ENCODE assay signal across 24 mouse cellular contexts in genomic region chr16:15129806-15130205, GRCm38 (mm10).
DNase-seq lines count a peak whose midpoint lies in the region; ATAC-seq and TF ChIP-seq lines count a peak whose summit lies in the region.
"Had no signal": no experiment of that assay in that cellular context is flagged by ENCODE, and none has a peak within 500 bp of the region (broad histone marks: within the 10 kb centered on the region; RNA-seq: fewer than 3 reads in every experiment).

No protein-coding gene starts in this region.

- no peaks in the 10 kb centered on the region for H3K36me3 ChIP-seq in lung, postnatal 0 days (ENCODE audit: insufficient read depth, low read length)
- H3K36me3 ChIP-seq: hindbrain, embryonic 13.5 days; limb, embryonic 13.5 days had no signal

- H3K9ac ChIP-seq in lung, postnatal 0 days (replicated peaks; ENCODE audit: low read depth), result no peak overlapping the region
- H3K9ac ChIP-seq: hindbrain, embryonic 13.5 days; limb, embryonic 13.5 days had no signal

- TF ChIP-seq CTCF in lung, postnatal 0 days (IDR thresholded peaks at IDR 0.05), result no peak

- ATAC-seq in lung, postnatal 0 days, result no peak
- ATAC-seq in inflammation-experienced regulatory T-cells, adult 6 months, result no peak
- ATAC-seq: CD4-positive, CD25-positive, alpha-beta regulatory T cell, adult 4 months; forebrain, embryonic 14.5 days; intestine, postnatal 0 days; midbrain, embryonic 16.5 days had no signal

- H3K4me1 ChIP-seq in lung, postnatal 0 days (ENCODE audit: insufficient read depth, low read depth, low read length), result no peaks in the 10 kb centered on the region
- H3K4me1 ChIP-seq: hindbrain, embryonic 13.5 days; limb, embryonic 13.5 days had no signal

- no peaks in the 10 kb centered on the region for H3K9me3 ChIP-seq in lung, postnatal 0 days (ENCODE audit: low read length)
- H3K9me3 ChIP-seq: hindbrain, embryonic 13.5 days; limb, embryonic 13.5 days had no signal

- H3K27ac ChIP-seq in lung, postnatal 0 days (ENCODE audit: low read length), result no peak overlapping the region
- H3K27ac ChIP-seq: heart, adult 2 months; hindbrain, embryonic 13.5 days; limb, embryonic 13.5 days had no signal

- H3K27me3 ChIP-seq in lung, postnatal 0 days (replicated peaks; ENCODE audit: insufficient read depth, low read length), result no peaks in the 10 kb centered on the region
- H3K27me3 ChIP-seq: hindbrain, embryonic 13.5 days; limb, embryonic 13.5 days had no signal

- 79% methylated on average over 2 of the region's 2 CpGs for WGBS in lung, postnatal 0 days

- intact Hi-C loops in heart, postnatal 10 days (cut with DNase I), result no loop called here
- intact Hi-C loops in heart, postnatal 14 days (cut with DNase I), result no loop called here

- TF ChIP-seq EP300 in lung, postnatal 0 days (IDR thresholded peaks at IDR 0.05), result no peak

- peak; percentile 10 for DNase-seq in gastrocnemius, postnatal 25 days
- no peak for DNase-seq in gastrocnemius, postnatal 4 days (ENCODE audit: low spot score in 2 of 2)
- peak; percentile 10 to 25 for DNase-seq in heart, postnatal 10 days
- DNase-seq in heart, postnatal 14 days, result no peak
- DNase-seq in lung, postnatal 0 days (ENCODE audit: low spot score), result peak; percentile 7
- DNase-seq in lung, adult 18-20 months, result no peak
- DNase-seq: adrenal gland, adult 2 months; adrenal gland, postnatal 36 days; cerebellum, adult 2 months; cerebellum, postnatal 14 days; kidney, postnatal 4 days; right cerebral cortex, postnatal 25 days; spleen, adult 18-20 months; thymus, postnatal 14 days had no signal

- H3K4me3 ChIP-seq in lung, postnatal 0 days (ENCODE audit: low read depth, low read length), result no peak overlapping the region
- H3K4me3 ChIP-seq: heart, adult 2 months; hindbrain, embryonic 13.5 days; limb, embryonic 13.5 days had no signal

- no peak overlapping the region for H3K4me2 ChIP-seq in lung, postnatal 0 days (replicated peaks; ENCODE audit: low read depth, low read length)
- H3K4me2 ChIP-seq: hindbrain, embryonic 13.5 days; limb, embryonic 13.5 days; liver, embryonic 11.5 days; midbrain, embryonic 11.5 days had no signal

Comparison
In these comparisons a context has a peak if more than half of its experiments do, and no peak if none do; other contexts are left out.
1. DNase-seq: peak in gastrocnemius, postnatal 25 days (single experiment), heart, postnatal 10 days (2 of 2) and lung, postnatal 0 days (single experiment); none in gastrocnemius, postnatal 4 days (0 of 2), heart, postnatal 14 days (0 of 2) and lung, adult 18-20 months (0 of 2).